Mouse (Mus musculus) left cerebral cortex, adult 8-10 months (tissue): ENCODE results near the gene Rev3l. TPM values are rescaled to one million over a fixed set of nuclear protein-coding genes. Genes with fewer than 3 reads are reported as not detected.

Experiments
- DNase-seq, 2 experiments: peaks; one replicate each; pipeline ENCODE4 v3.0.0; 2022; ENCODE audit warnings: low spot score in 2 of 2
- total RNA-seq, 4 experiments: library from RNA; stranded (reverse); gene quantifications; 2 replicates each; pipeline ENCODE4 v1.2.4; 2022

The Rev3l gene
- 10 to 100 TPM; 28.4 to 37.3 (median 29.3) TPM for total RNA-seq

- peak; percentile 75 to 84 for DNase-seq
These were observed at the start of gene Rev3l for GRCm38 (mm10) chr10:39731736-39732265. TSS of gene Rev3l (plus strand) at chr10:39732118.

- no peak for DNase-seq
These were observed 49.4 kb upstream of the Rev3l start for GRCm38 (mm10) chr10:39682556-39682955.

GRCm38 (mm10) chr10:39683481-39683880 is 48.4 kb upstream of the Rev3l start:
- DNase-seq = no peak

- DNase-seq = peak in 1 of 2 experiments; percentile 18
These were observed 45.1 kb upstream of the Rev3l start for GRCm38 (mm10) chr10:39686811-39687210.

GRCm38 (mm10) chr10:39687851-39688250 is 44.1 kb upstream of the Rev3l start:
- DNase-seq = no peak

GRCm38 (mm10) chr10:39691351-39692064 is 40.4 kb upstream of the Rev3l start:
- no peak for DNase-seq

GRCm38 (mm10) chr10:39692152-39692551 is 39.8 kb upstream of the Rev3l start:
- no peak for DNase-seq

- DNase-seq = no peak
These were observed 24.0 kb upstream of the Rev3l start for GRCm38 (mm10) chr10:39707717-39708510.

- no peak for DNase-seq
These were observed 15.0 kb upstream of the Rev3l start for GRCm38 (mm10) chr10:39716936-39717335.

- DNase-seq = peak; percentile 51 to 85
These were observed 762 bp upstream of the Rev3l start for GRCm38 (mm10) chr10:39730976-39731735.

- peak; percentile 59 to 80 for DNase-seq
These were observed 565 bp downstream of the Rev3l start for GRCm38 (mm10) chr10:39732266-39733100.

- peak in 1 of 2 experiments; percentile 33 for DNase-seq
These were observed 1.1 kb downstream of the Rev3l start for GRCm38 (mm10) chr10:39733101-39733399.

GRCm38 (mm10) chr10:39733421-39733930 is 1.6 kb downstream of the Rev3l start:
- DNase-seq = no peak

GRCm38 (mm10) chr10:39736187-39736586 is 4.3 kb downstream of the Rev3l start:
- no peak for DNase-seq

GRCm38 (mm10) chr10:39742057-39742456 is 10.1 kb downstream of the Rev3l start:
- DNase-seq = no peak

- no peak for DNase-seq
These were observed 32.8 kb downstream of the Rev3l start for GRCm38 (mm10) chr10:39764752-39765151.

GRCm38 (mm10) chr10:39766702-39767101 is 34.8 kb downstream of the Rev3l start:
- DNase-seq = no peak

- no peak for DNase-seq
These were observed 40.3 kb downstream of the Rev3l start for GRCm38 (mm10) chr10:39772259-39772658.

GRCm38 (mm10) chr10:39773940-39774726 is 42.2 kb downstream of the Rev3l start:
- DNase-seq = no peak

- DNase-seq = no peak
These were observed 45.0 kb downstream of the Rev3l start for GRCm38 (mm10) chr10:39776927-39777326.
